Mouse (Mus musculus) left cerebral cortex, postnatal 14 days (tissue): ENCODE results near the gene Ces1g. TPM values are rescaled to one million over a fixed set of nuclear protein-coding genes. Genes with fewer than 3 reads are reported as not detected.
A peak's percentile ranks its signal among the peaks of the same experiment; 100 is the strongest.

ENCODE experiments used
- DNase-seq, 2 experiments: peaks; one replicate each; pipeline ENCODE4 v3.0.0; 2021 to 2022; ENCODE audit warnings: low spot score in 2 of 2, mixed read lengths in 1 of 2
- intact Hi-C: fragments of 180-260 bp; cut with DNase I; formaldehyde crosslinking; loops from one replicate; pipeline ENCODE4 v1.15.1; 2025
- long read RNA-seq, 2 experiments: library from polyadenylated mRNA; stranded (forward); transcript quantifications; one replicate each; pipeline ENCODE4 v2.0.0; 2021
- total RNA-seq, 2 experiments: library from RNA; stranded (reverse); gene quantifications; 2 replicates each; pipeline ENCODE4 v1.2.3; 2021

The Ces1g gene
- not detected for total RNA-seq
- long read RNA-seq, experiment 1, result 0 reads
- long read RNA-seq, experiment 2, result 0 reads

DNA sequence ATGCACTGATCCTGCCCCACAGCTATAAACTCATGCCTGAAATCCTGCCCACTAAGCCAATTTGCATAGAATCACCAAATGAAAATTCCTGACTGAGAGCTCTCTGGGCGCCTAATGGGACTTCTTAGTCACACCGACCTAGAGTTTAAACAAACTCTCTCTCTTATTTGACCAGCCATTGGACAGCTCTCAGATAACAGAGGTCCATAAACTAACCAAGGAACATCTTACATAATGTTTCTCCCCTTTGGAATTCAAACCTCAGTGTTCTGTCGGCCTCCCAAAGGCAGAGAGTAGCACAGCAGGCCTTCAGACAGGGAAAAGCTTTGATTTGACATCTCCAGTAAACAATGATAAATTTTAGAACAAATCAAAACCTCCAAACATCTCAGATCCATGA is at the start of gene Ces1g:
Gene Ces1g (minus strand): TSS at position 102 of the 400 bp plus-strand sequence.
- intact Hi-C loops, result no loop called here
- DNase-seq, result no peak

DNA sequence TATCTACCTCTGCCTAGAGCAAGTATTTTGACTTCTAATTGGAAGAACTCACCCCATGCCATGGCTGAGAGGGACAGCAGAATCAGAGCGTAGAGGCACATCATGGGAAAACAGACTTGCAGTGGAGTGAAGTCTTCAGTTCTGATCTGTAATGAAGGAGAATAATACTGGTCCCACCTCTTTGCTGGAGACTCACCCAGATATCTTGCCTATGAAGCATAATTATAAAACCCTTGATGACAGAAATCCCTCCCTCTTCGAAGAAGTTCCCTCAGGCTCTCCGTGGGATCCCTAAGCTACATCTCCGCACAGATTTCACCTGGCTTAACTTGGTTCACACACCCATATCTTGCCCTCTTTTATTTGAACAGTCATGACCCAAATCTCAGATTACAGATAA is 42.5 kb upstream of the Ces1g start, which contains the start of gene Ces1h:
Gene Ces1h (minus strand): TSS at position 101 of the 400 bp plus-strand sequence.
- no peak for DNase-seq
- intact Hi-C loops, result no loop called here

DNA sequence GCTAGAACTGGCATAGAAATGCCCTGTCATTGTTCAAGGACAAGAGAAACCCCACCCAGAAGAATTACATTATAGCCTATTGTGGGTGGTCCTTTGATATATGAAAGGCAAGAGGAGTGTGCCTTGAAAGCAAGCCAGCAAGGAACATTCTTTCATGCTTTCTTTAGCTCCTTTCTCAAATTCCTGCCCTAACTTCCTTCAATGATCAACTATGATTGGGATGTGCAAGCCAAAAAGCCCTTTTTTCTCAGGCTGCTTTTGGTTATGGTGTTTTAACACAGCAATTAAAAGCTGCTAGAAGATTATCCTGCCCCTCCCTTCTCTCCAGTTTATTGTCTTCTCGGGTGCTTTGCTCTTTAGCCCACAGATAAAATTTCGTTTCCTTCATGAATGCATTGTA is 32.4 kb upstream of the Ces1g start:
- intact Hi-C loops, result no loop called here
- DNase-seq, result no peak

DNA sequence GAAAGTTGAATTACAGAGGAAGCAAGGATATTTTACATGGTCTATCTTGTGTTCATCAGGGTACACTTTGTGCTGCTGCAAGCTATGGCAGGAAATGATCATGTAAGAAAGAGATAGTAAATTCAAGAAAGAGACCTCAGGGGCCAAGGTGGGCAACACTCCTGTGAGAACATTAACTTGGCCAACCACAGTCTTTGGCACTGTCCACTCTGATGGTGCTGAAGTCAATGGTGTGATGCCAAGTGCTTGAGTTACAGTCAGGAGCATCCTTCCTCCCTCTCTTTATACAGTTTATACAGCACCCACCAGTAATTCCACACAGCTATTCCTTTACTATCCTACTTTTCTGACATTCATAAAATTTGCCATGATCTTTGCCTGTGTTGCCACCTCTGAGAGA is 23.0 kb upstream of the Ces1g start:
- intact Hi-C loops, result no loop called here
- no peak for DNase-seq

DNA sequence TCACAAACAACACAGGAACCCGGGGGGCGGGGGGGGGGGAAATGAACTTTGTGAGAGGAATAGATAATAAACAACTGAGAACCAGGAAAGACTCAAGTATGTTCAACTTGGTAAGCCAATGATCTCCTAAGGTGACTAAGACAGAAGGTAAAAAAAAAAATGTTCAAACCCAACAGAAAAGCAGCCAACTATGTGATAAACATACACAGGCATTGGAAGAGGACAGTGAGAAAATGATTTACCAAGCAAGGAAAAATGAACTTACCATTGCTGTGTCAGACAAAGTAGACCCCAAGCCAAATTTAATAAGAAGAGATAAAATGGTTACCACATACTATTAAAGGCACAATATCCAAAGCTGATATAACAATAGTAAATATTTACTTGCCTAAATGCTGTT is 2.4 kb upstream of the Ces1g start:
- DNase-seq, result no peak
- intact Hi-C loops, result no loop called here

DNA sequence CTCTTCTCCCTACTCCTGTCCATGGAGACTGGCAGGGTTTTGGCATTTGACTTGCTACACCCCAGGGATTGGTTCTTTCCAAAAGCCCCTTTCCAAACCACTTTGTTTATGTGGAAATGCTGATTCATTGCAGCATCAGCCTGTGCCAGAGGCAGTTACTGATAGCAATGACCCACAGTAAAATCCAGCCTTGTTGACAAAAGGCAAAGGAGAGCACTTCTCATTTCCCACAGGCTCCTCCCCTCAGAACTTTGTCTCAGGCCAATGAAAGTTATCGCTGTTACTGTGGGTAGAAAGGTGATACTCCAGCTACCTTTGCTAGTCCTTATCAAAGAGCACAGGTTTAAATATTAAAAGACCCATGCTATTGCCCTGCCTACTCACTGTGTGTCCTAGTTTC is 4.4 kb downstream of the Ces1g start:
- intact Hi-C loops, result no loop called here
- no peak for DNase-seq

DNA sequence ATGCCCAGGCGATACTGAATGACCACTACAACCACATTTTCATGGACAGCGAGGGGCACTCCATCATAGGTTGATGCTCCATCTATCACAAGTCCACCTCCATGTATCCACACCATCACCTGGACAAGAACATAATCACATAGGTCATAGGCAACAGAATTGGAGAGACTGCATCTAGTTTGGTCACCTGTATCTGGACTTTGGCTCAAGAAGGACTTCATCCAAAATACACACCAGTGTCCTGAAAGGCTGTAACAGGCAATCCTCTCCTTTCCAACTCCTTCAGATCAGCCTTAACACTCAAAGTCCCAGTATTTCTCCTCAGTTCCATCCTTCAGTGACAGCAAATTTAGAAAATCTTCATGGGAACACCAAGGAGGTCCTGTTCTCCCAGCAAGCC is 6.0 kb downstream of the Ces1g start:
- intact Hi-C loops, result no loop called here
- no peak for DNase-seq

DNA sequence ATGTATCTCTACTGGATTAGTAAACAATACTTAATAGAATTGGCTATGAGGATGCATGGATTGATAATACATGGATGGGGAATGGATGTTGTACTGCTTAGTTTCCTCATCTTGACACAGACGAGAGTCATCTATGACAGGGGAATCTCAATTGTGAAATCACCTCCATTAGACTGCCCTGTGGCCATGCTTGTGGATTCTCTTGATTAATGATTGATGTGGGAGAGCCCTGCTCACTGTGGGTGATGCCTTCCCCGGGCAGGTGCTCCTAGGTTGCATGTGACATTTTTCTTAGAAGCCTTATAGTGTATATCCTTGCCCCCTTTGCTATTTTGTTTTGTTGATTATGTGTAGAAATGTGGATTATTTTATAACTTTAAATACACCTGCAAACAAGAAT is 12.0 kb downstream of the Ces1g start:
- DNase-seq, result no peak
- intact Hi-C loops, result no loop called here

DNA sequence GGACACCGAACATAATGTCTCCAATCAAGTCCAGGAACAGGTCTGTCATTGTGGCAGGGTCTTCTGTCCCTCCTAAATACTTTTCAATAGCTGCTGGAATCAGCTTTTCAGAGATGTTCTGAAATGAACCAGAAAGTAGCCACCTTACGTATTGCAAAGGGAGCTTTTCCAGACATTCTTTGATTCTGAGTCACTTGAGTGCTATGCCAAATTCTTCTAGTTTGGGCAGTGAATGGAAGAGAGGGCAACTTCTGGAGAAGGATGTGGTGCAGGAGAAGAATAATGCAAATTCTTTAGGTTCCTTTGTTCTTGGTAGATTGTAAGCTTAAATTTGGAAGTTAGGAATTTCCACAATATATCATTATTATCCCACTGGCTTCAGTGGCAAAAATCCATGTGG is 20.1 kb downstream of the Ces1g start:
- no peak for DNase-seq
- intact Hi-C loops, result no loop called here

DNA sequence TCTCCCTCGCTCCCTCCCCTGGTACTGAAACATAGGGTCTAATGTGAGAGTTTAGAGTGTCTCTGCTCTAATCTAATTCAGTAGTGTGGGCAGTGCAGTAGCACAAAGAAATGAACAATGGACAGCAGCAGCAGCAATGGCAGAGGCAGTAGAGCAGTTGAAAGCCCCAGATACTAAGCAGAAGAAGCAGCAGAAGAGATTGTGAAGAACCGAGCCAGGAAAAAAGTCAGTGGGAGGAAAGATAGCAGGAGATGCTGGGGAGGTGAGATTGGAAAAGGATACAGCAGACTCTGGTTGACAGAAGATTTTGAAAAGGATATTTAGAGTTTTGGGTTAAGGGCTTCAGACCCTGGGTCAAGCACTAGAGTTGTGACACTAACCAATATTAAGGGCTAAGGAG is 21.6 kb downstream of the Ces1g start:
- intact Hi-C loops, result no loop called here
- no peak for DNase-seq

DNA sequence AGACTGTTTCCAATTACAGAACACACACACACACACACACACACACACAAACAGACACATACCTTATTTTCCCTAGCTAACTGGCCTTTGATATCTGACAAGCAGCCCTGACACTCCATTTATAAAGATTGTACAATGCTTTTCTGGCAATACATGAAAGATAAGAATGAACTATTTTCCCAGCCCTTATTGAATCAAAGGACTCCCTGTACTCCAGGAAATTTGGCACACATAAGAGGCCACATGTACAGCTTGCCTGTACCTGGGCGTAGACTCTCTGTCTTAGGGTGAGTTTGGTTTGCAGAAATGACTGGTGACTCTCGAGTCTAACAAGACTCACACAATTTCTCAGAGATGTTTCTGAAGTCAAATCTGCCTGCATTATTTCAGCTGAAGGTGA is 53.2 kb downstream of the Ces1g start:
- no peak for DNase-seq
- intact Hi-C loops, result no loop called here

DNA sequence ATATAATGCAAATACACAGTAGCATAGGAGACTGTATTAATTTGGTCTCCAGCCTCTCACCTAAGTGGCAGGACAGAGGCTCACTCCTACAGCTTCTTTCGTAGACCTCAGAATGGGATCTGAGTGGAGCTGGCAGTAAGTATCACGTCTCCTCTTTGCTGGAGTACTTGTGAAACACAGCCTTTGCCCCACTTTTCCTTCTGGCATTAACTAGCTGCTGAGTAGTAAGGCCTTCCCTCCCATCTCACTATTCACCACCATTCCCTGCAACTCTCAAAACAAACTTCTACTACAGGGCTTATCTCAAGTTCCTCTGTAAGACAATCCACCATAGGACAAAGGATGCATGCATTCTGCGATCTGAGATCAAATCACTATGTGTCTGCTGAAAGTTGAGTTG is 54.8 kb downstream of the Ces1g start:
- DNase-seq, result peak in 1 of 2 experiments; percentile 9
- intact Hi-C loops, result no loop called here

DNA sequence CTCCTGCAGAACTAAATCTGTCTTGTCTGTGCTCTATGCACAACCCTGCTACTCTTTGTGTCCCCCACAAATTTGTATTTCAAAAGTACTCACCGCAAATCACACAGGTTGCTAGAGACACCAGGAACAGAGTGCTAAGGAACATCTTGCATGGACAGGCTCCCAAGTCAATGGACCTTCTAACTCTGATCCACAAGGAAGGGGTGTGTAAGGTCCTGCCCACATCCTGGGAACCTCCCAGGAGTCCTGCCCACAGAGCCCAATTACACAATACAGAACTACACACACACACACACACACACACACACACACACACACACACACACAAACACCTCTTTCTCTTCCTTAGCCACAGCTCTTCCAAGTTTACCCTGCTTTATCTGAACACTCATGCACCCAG is 57.6 kb downstream of the Ces1g start, which contains the start of gene Ces1f:
Gene Ces1f (minus strand): TSS at position 192 of the 400 bp plus-strand sequence.
- intact Hi-C loops, result no loop called here

DNA sequence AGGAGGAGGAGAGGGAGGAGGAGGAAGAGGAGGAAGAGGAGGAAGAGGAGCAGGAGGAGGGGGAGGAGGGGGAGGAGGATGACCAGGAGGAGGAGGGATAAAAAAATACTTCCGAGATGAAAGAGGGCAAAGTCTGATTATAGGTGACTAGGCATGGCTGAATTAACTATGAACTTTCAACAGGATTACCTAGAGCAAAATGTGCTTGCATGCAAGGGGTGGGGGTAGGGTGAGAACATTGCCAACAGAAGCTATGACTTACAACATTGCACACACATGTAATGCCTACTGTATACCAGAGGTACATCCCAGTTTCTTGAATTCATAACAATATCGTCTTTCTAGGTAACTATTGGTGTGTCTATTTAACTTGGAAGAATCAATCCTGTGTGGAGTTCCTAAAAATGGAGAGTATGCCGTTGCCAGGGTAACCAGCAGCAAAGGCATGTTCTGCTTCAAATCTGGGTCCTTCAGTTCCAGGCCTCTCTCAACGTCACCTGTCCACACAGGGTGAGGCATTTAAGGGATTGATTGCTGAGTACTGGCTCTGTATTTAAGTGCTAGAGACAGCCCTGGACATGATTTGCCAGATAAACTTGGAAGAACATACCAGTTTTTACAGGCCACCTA is 58.8 kb downstream of the Ces1g start:
- DNase-seq, result peak; percentile 23 to 47
- intact Hi-C loops, result no loop called here

More for the DNA sequence above, 57.6 kb downstream of the Ces1g start, which contains the start of gene Ces1f:
- DNase-seq, result no peak

DNA sequence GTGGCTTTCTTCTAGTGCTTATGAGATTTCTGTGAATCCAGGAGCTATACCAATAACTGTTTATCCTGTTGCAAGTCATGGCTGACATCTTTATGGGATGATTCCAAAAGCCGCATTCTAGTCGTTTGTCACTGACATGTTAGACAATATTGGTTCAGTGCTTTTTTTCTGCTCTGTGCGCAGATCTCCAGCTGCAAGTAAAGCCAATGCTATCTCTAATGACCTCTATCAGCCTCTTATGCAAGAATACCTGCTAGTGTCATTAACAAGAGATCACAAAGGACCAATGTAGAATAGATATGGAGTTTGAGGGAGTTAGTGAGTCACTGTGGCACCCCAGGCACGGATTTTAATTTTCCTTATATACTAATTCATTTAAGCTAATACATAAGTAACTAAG is 62.5 kb downstream of the Ces1g start:
- DNase-seq, result no peak
- intact Hi-C loops, result no loop called here

DNA sequence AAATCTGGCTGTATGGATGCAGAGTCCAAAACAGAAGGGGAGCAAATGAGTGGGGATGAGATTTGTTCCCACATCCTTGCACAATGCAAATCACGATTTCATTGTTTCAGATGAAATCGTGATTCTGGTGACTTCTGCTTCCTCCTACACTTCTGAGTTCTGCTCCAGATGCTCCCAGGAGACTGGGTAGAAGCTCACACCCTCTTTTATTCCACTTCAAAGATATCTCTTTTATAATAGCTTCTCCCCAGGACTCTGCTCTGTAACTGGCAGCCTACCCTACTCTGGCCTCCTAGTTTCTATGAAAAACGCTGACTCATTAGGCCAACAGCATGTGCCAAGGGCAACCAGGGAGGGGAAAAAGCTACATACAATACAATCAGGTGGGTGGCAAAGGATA is 63.8 kb downstream of the Ces1g start:
- intact Hi-C loops, result no loop called here
- DNase-seq, result peak in 1 of 2 experiments; percentile 25

DNA sequence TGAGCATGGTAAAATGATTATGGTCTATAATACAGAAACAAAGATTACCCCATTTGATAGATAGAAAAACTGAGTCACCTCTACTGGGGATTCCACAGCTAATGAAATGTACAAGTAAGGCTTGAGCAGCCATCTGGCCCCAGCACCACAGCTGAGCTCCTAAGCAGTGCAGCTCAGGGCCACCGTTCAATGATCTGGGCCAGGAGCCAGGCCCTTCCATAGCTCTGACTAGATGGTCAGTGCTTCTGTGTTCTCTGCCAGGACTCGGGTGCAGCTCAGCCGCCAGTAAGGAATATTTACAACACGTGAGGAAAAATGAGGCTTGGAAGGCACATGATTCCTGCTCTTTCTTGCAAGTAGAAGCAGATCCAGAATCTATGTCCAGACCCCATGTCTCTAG is 64.4 kb downstream of the Ces1g start:
- intact Hi-C loops, result no loop called here
- DNase-seq, result no peak

DNA sequence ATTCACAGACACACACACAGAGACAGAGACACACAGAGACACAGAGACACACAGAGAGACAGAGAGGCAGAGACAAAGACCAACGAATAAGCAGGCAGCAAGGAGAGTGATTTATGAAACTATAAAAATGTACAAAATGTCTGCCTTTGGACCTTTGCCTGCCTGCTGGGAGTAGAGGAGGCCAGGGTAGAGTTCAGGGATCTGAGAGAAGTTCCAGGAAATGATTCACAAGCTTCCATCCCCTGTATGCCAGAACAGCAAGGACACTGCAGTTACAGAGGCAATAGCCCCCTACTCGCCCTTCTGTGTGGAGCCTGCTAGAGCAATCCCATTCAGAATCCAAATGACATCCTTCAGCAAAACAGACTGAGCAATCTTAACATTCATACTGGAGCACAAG is 75.7 kb downstream of the Ces1g start:
- no peak for DNase-seq
- intact Hi-C loops, result no loop called here

DNA sequence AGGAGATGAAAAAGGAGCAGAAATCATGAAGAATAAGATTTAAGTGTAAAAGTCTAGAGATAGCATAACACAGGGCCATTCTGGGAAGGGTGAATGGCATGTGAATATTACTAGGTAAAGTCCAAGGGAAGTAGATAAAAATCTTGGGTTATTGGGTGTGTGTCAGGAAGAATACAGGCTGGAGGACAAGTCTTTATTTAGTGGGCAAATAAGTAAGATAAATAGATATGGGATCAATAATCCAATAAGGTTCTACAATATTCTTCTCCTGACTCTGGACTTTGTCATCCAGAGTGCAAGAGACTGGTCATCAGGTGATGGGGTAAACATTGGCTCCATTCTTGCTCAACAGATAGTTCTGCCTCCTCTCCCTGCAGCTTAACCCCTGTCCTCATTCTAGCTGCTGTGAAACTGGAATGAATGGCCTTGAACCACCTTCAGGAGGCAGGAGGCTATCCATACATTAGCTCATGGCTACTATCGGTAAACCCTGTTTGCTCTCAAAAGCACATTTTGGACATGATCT is 84.6 kb downstream of the Ces1g start:
- no peak for DNase-seq
- intact Hi-C loops, result no loop called here
